ENCODE assay signal across 29 mouse cellular contexts in the genomic region with DNA sequence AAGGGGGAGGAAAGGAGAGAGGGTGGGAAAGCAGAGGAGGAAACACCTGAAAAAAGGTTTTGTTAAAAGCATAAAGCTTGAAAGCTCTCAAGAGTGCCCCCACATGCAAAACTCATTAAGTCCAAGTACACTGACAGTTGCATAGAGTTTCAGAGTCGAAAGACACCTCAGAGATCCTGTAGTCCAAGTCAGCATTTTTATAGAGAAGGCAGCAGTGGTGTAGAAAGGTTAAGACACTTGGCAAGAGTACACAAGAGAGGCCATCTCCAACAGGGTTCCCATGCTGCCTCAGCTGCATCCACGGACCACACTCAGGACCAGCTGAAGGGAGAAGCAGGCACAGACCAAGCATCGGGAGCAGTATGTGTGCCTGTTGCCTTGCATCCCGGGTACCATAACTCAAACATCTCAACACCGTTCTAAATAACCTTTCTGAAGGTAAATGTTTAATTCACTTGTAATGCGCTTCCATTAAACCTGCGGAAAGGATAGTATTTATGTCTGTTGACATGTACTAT.
A peak's percentile ranks its signal among the peaks of the same experiment; 100 is the strongest.
DNase-seq lines count a peak whose midpoint lies in the region; ATAC-seq lines count a peak whose summit lies in the region.
"Had no signal": no experiment of that assay in that cellular context is flagged by ENCODE, and none has a peak within 500 bp of the region (broad histone marks: within the 10 kb centered on the region; RNA-seq: fewer than 3 reads in every experiment).

No protein-coding gene starts in this region.

- H3K4me1 ChIP-seq in heart, embryonic 10.5 days = no peaks in the 10 kb centered on the region
- H3K4me1 ChIP-seq in limb, embryonic 13.5 days = peaks cover 4% of the 10 kb centered on the region; the same call in 1 of the 2 replicates
- no peaks in the 10 kb centered on the region for H3K4me1 ChIP-seq in midbrain, embryonic 16.5 days (ENCODE audit: control insufficient read depth, insufficient read depth, low read length)
- H3K4me1 ChIP-seq: embryonic facial prominence, embryonic 10.5 days; embryonic facial prominence, embryonic 13.5 days; forebrain, embryonic 12.5 days; forebrain, embryonic 15.5 days; heart, embryonic 13.5 days had no signal

- H3K9me3 ChIP-seq in heart, embryonic 10.5 days = no peaks in the 10 kb centered on the region
- no peaks in the 10 kb centered on the region for H3K9me3 ChIP-seq in limb, embryonic 13.5 days
- no peaks in the 10 kb centered on the region for H3K9me3 ChIP-seq in midbrain, embryonic 16.5 days (replicated peaks; ENCODE audit: control insufficient read depth, low read length, poor library complexity, severe bottlenecking)
- H3K9me3 ChIP-seq: embryonic facial prominence, embryonic 10.5 days; embryonic facial prominence, embryonic 13.5 days; forebrain, embryonic 12.5 days; forebrain, embryonic 15.5 days; heart, embryonic 13.5 days had no signal

- H3K36me3 ChIP-seq in heart, embryonic 10.5 days = no peaks in the 10 kb centered on the region
- H3K36me3 ChIP-seq in limb, embryonic 13.5 days = no peaks in the 10 kb centered on the region
- H3K36me3 ChIP-seq in midbrain, embryonic 16.5 days (ENCODE audit: control insufficient read depth, insufficient read depth, low read length) = no peaks in the 10 kb centered on the region
- H3K36me3 ChIP-seq: embryonic facial prominence, embryonic 10.5 days; embryonic facial prominence, embryonic 13.5 days; forebrain, embryonic 12.5 days; forebrain, embryonic 15.5 days; G1E; heart, embryonic 13.5 days had no signal

- no peak overlapping the region for H3K4me3 ChIP-seq in heart, embryonic 10.5 days
- H3K4me3 ChIP-seq in limb, embryonic 13.5 days = no peak overlapping the region
- no peak overlapping the region for H3K4me3 ChIP-seq in midbrain, embryonic 16.5 days (ENCODE audit: low read depth, low read length)
- H3K4me3 ChIP-seq: embryonic facial prominence, embryonic 10.5 days; embryonic facial prominence, embryonic 13.5 days; erythroblast, embryonic 14.5 days; forebrain, embryonic 12.5 days; forebrain, embryonic 15.5 days; gastrocnemius, adult 2 months; heart, embryonic 13.5 days had no signal

- no peak overlapping the region for H3K4me2 ChIP-seq in limb, embryonic 13.5 days (replicated peaks)
- H3K4me2 ChIP-seq in midbrain, embryonic 16.5 days (ENCODE audit: low read length) = no peak overlapping the region
- H3K4me2 ChIP-seq: embryonic facial prominence, embryonic 13.5 days; forebrain, embryonic 12.5 days; forebrain, embryonic 15.5 days; heart, embryonic 13.5 days; hindbrain, embryonic 14.5 days had no signal

- DNase-seq in heart, adult 11 months = peak; percentile 86
- DNase-seq in heart, postnatal 25 days (ENCODE audit: low spot score) = no peak
- peak; percentile 9 to 10 for DNase-seq in heart, postnatal 10 days
- DNase-seq in heart, embryonic 10.5 days (ENCODE audit: low spot score) = no peak
- DNase-seq in forelimb bud, embryonic 11.5 days (ENCODE audit: low read depth, low spot score) = peak; percentile 20
- DNase-seq: adrenal gland, postnatal 10 days; adrenal gland, postnatal 36 days; B cell, adult 2 months; cerebellum, adult 18-20 months; cerebellum, adult 9-10 months; cerebellum, postnatal 14 days; gastrocnemius, adult 2 months; gastrocnemius, postnatal 14 days; heart, postnatal 4 days had no signal

- no peak overlapping the region for H3K27ac ChIP-seq in heart, embryonic 10.5 days
- H3K27ac ChIP-seq in limb, embryonic 13.5 days = no peak overlapping the region
- no peak overlapping the region for H3K27ac ChIP-seq in midbrain, embryonic 16.5 days (ENCODE audit: low read length)
- H3K27ac ChIP-seq: embryonic facial prominence, embryonic 10.5 days; embryonic facial prominence, embryonic 13.5 days; forebrain, embryonic 12.5 days; forebrain, embryonic 15.5 days; gastrocnemius, adult 2 months; heart, embryonic 13.5 days; hindbrain, embryonic 14.5 days; hindbrain, postnatal 0 days had no signal

- WGBS in heart, embryonic 10.5 days = 86% methylated on average over 7 of the region's 7 CpGs
- WGBS in limb, embryonic 13.5 days = 70% methylated on average over 7 of the region's 7 CpGs
- WGBS in midbrain, embryonic 16.5 days = 87% methylated on average over 7 of the region's 7 CpGs

- ATAC-seq in limb, embryonic 13.5 days (ENCODE audit: low FRiP score, low read depth) = peak; percentile 71
- no peak for ATAC-seq in midbrain, embryonic 16.5 days
- ATAC-seq: forebrain, embryonic 15.5 days; hindbrain, postnatal 0 days; inflammation-experienced regulatory T-cells, adult 6 months; intestine, embryonic 16.5 days; Patski had no signal

- H3K27me3 ChIP-seq in heart, embryonic 10.5 days (ENCODE audit: insufficient read depth, poor library complexity, severe bottlenecking) = no peaks in the 10 kb centered on the region
- H3K27me3 ChIP-seq in limb, embryonic 13.5 days = no peaks in the 10 kb centered on the region
- no peaks in the 10 kb centered on the region for H3K27me3 ChIP-seq in midbrain, embryonic 16.5 days (ENCODE audit: control insufficient read depth, insufficient read depth, low read depth, low read length)
- H3K27me3 ChIP-seq: CH12.LX; embryonic facial prominence, embryonic 13.5 days; forebrain, embryonic 12.5 days; forebrain, embryonic 15.5 days; heart, embryonic 13.5 days had no signal

- H3K9ac ChIP-seq in limb, embryonic 13.5 days = no peak overlapping the region
- no peak overlapping the region for H3K9ac ChIP-seq in midbrain, embryonic 16.5 days (ENCODE audit: low read depth, low read length)
- H3K9ac ChIP-seq: embryonic facial prominence, embryonic 13.5 days; forebrain, embryonic 12.5 days; forebrain, embryonic 15.5 days; heart, embryonic 13.5 days; hindbrain, embryonic 14.5 days had no signal

- intact Hi-C loops in heart, postnatal 25 days (cut with DNase I) = loop anchor here (5.0 kb wide), 3 partner anchors 32 to 112 kb away; no protein-coding TSS in a partner anchor
- intact Hi-C loops in heart, postnatal 10 days (cut with DNase I) = loop anchor here (5.0 kb wide), 3 partner anchors 32 to 53 kb away; no protein-coding TSS in a partner anchor

Comparison
In these comparisons a context has a peak if more than half of its experiments do, and no peak if none do; other contexts are left out.
1. DNase-seq: peak in heart, adult 11 months (single experiment), heart, postnatal 10 days (2 of 2) and forelimb bud, embryonic 11.5 days (single experiment); none in heart, postnatal 25 days (single experiment) and heart, embryonic 10.5 days (single experiment).